Mouse (Mus musculus) heart, embryonic 15.5 days (tissue): ENCODE measurements around the gene Macrod1. TPM values are rescaled to one million over a fixed set of nuclear protein-coding genes. Genes with fewer than 3 reads are reported as not detected.
A peak's percentile ranks its signal among the peaks of the same experiment; 100 is the strongest.

Source experiments
- ATAC-seq: fragments of 200-750 bp; cut with Nextera tagmentation; replicated peaks from 2 replicates; pipeline ENCODE4 v1.8.0; 2017; ENCODE audit warnings: low read depth, moderate TSS enrichment; ENCODE audit not compliant: insufficient number of reproducible peaks, insufficient read depth, low FRiP score
- H3K27ac ChIP-seq: fragments of 300-500 bp; sonication (generic); 2 replicates; pipeline ENCODE4 v1.5.1; 2015; ENCODE audit warnings: mild to moderate bottlenecking, inconsistent platforms
- H3K27me3 ChIP-seq: fragments of 300-500 bp; sonication (generic); 2 replicates; pipeline ENCODE4 v1.6.1; 2015; ENCODE audit warnings: inconsistent platforms
- H3K36me3 ChIP-seq: fragments of 300-500 bp; sonication (generic); 2 replicates; pipeline ENCODE4 v1.6.1; 2015; ENCODE audit warnings: mild to moderate bottlenecking, inconsistent platforms
- H3K4me1 ChIP-seq: fragments of 300-500 bp; sonication (generic); replicated peaks from 2 replicates; pipeline ENCODE4 v1.6.1; 2015; ENCODE audit warnings: inconsistent platforms
- H3K4me2 ChIP-seq: fragments of 300-500 bp; sonication (generic); 2 replicates; pipeline ENCODE4 v1.6.1; 2015; ENCODE audit warnings: inconsistent platforms, mild to moderate bottlenecking, moderate library complexity
- H3K4me3 ChIP-seq: fragments of 300-500 bp; sonication (generic); 2 replicates; pipeline ENCODE4 v1.5.1; 2015; ENCODE audit warnings: mild to moderate bottlenecking, inconsistent platforms
- H3K9ac ChIP-seq: fragments of 300-500 bp; sonication (generic); 2 replicates; pipeline ENCODE4 v1.6.1; 2015; ENCODE audit warnings: mild to moderate bottlenecking, inconsistent platforms
- H3K9me3 ChIP-seq: fragments of 300-500 bp; sonication (generic); replicated peaks from 2 replicates; pipeline ENCODE4 v1.6.1; 2016; ENCODE audit warnings: inconsistent platforms
- WGBS: fragments of 180-500 bp; shearing (Covaris S2); methylation state at CpG from one replicate; pipeline ENCODE4 v1.1.7; 2015; ENCODE audit warnings: mixed read lengths; 5-methylcytosine and 5-hydroxymethylcytosine counted together
- polyA plus RNA-seq: library from polyadenylated mRNA; unstranded; fragments of >200 nt; fragmentation: Nextera tagmentation; extraction: Ambion mirVana; gene quantifications from 2 replicates; pipeline ENCODE4 v1.2.1, GENCODE M21; 2015

Gene Macrod1
- polyA plus RNA-seq, 1 experiment from 2014 or later: 57.6 TPM

DNA sequence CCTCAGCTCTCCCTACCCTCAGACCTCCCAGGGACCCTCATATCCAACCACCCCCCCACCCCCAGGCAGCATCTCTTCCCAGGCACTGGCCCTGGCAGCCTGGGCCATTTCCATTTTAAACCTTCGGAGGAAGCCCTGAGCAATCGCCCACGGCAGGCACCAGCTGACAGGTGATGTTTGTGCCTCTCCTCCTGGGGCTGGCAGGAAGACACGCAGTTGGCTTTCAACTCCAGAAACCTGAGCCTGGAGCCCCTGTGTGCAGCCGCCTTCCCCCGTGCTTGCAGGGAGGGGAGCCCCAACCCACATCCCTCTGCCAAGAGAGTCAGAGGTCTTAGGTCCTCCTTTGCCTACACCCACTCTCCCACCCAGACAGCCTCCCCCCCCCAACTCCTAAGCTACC lies 107.6 kb downstream of the Macrod1 start:
- ATAC-seq: no peak
- WGBS: 21% methylated on average over 6 of the region's 6 CpGs
- Histone ChIP-seq H3K4me3 (peak overlapping the region; percentile 73), H3K27me3 (peaks cover 66% of the 10 kb centered on the region), H3K36me3 (no peaks in the 10 kb centered on the region), H3K9ac (0 out of 2 replicates have a peak overlapping the region, but pooled peaks have one; percentile 60), H3K27ac (no peak overlapping the region), H3K9me3 (no peaks in the 10 kb centered on the region), H3K4me1 (peaks cover 37% of the 10 kb centered on the region), H3K4me2 (peak overlapping the region; percentile 100)

DNA sequence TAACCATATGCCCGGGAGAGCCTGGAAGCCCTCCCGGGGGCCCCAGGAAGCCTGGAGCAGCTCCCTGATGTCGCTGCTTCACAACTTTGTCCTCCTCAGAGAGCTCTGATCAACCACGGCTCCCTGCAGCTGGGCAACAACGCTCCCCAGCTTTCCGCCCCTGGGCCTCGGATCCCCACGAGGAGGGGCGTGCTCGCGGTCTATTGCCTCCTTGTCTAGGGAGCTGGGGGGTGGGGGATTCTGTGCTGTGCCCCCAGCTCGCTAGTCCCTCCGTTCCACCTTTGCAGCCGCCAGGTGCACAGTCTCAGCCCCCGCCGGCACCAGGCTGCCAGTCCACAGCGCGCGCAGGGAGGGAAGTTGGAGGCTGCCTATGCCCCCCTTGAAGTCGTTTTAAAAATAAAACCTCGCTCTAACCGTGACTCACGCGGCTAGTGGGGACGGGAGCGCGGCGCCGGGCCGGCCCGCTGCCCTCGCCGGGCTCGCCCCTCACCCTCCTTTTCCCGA lies 108.3 kb downstream of the Macrod1 start:
- Histone ChIP-seq H3K4me2 (peak overlapping the region; percentile 100), H3K36me3 (no peaks in the 10 kb centered on the region), H3K4me3 (peak overlapping the region; percentile 73), H3K9ac (peak overlapping the region; percentile 60), H3K27me3 (peaks cover 61% of the 10 kb centered on the region), H3K9me3 (no peaks in the 10 kb centered on the region), H3K27ac (no peak overlapping the region), H3K4me1 (peaks cover 37% of the 10 kb centered on the region)
- 0 out of 2 replicates have a peak, but pooled peaks have one; percentile 28 for ATAC-seq
- under 1% methylated on average over 35 of the region's 35 CpGs for WGBS

- WGBS: 1% methylated on average over 70 of the region's 105 CpGs
- Histone ChIP-seq H3K27ac (no peak overlapping the region), H3K4me1 (peaks cover 30% of the 10 kb centered on the region), H3K4me2 (peak overlapping the region; percentile 100), H3K36me3 (no peaks in the 10 kb centered on the region), H3K27me3 (peaks cover 61% of the 10 kb centered on the region), H3K9me3 (no peaks in the 10 kb centered on the region), H3K4me3 (peak overlapping the region; percentile 73), H3K9ac (peak overlapping the region; percentile 60)
- no peak for ATAC-seq
Observed at GRCm38 (mm10) chr19:7165509-7166199, 109.0 kb downstream of the Macrod1 start.

- Histone ChIP-seq H3K4me2 (peak overlapping the region; percentile 100), H3K4me1 (peaks cover 28% of the 10 kb centered on the region), H3K9ac (peak overlapping the region; percentile 60), H3K9me3 (no peaks in the 10 kb centered on the region), H3K36me3 (no peaks in the 10 kb centered on the region), H3K4me3 (peak overlapping the region; percentile 73), H3K27me3 (peaks cover 61% of the 10 kb centered on the region), H3K27ac (no peak overlapping the region)
- no peak for ATAC-seq
- 6% methylated on average over 9 of the region's 15 CpGs for WGBS
Observed at GRCm38 (mm10) chr19:7166200-7166711, 109.6 kb downstream of the Macrod1 start.

GRCm38 (mm10) chr19:7166767-7167166 lies 110.2 kb downstream of the Macrod1 start:
- WGBS: 21% methylated on average over 6 of the region's 6 CpGs
- Histone ChIP-seq H3K27ac (no peak overlapping the region), H3K4me1 (peaks cover 33% of the 10 kb centered on the region), H3K4me3 (no peak overlapping the region), H3K9me3 (no peaks in the 10 kb centered on the region), H3K9ac (no peak overlapping the region), H3K4me2 (peak overlapping the region; percentile 100; the same call in 1 of the 2 replicates), H3K36me3 (no peaks in the 10 kb centered on the region), H3K27me3 (peaks cover 61% of the 10 kb centered on the region)
- no peak for ATAC-seq

DNA sequence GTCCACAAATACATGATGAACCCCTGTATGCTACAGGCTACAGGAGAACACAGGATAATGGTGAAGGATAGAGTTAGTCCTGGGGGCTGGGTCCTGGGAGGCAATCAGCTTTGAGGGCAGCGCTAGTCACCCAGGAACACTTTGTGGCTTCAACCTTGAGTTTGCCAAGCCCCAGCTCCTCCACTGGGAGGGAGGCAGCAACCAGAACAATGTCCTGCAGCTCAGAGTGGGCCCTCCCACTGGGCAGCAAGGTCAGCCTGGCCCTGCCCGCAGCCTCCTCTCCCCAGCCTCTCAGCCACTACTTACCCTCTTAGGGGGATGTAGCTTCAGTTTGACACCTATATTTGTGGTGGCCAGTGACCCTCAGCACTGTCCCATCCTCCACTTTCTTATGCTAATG lies 111.8 kb downstream of the Macrod1 start:
- no peaks in the 10 kb centered on the region for H3K9me3 ChIP-seq
- no peak overlapping the region for H3K27ac ChIP-seq
- H3K4me2 ChIP-seq: no peak overlapping the region
- H3K4me1 ChIP-seq: peaks cover 42% of the 10 kb centered on the region
- no peak for ATAC-seq
- peaks cover 52% of the 10 kb centered on the region for H3K27me3 ChIP-seq
- no peaks in the 10 kb centered on the region for H3K36me3 ChIP-seq
- 53% methylated on average over 2 of the region's 2 CpGs for WGBS
- no peak overlapping the region for H3K9ac ChIP-seq
- no peak overlapping the region for H3K4me3 ChIP-seq

DNA sequence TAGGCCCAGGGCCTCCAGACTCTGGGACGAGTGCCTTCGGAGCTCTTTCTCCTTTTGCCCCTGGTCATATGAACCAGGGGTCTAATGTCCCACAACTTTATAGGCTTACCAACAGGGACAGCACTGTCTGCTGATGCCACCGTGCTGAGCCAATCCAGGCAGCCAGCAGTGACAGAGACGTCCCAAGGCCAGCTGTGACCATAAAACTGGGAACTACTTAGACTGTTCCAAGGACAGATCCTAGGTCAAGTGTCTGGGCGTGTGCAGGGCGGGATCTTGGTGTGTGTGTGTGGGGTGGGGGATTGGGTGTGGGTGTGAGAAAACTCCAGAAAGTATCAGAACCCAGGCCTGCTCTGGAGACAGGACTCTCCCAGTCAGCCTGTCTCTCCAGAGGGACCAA lies 114.3 kb downstream of the Macrod1 start:
- Histone ChIP-seq H3K27me3 (peaks cover 29% of the 10 kb centered on the region), H3K9ac (0 out of 2 replicates have a peak overlapping the region, but pooled peaks have one; percentile 4), H3K27ac (no peak overlapping the region), H3K4me2 (no peak overlapping the region), H3K4me1 (peaks cover 24% of the 10 kb centered on the region), H3K36me3 (no peaks in the 10 kb centered on the region), H3K9me3 (no peaks in the 10 kb centered on the region), H3K4me3 (no peak overlapping the region)
- 78% methylated on average over 6 of the region's 6 CpGs for WGBS
- no peak for ATAC-seq

GRCm38 (mm10) chr19:7171447-7171846 lies 114.8 kb downstream of the Macrod1 start:
- H3K9ac ChIP-seq: no peak overlapping the region
- no peak for ATAC-seq
- H3K27me3 ChIP-seq: peaks cover 29% of the 10 kb centered on the region
- no peaks in the 10 kb centered on the region for H3K36me3 ChIP-seq
- H3K4me1 ChIP-seq: peaks cover 24% of the 10 kb centered on the region
- WGBS: 22% methylated on average over 8 of the region's 8 CpGs
- H3K9me3 ChIP-seq: no peaks in the 10 kb centered on the region
- H3K4me3 ChIP-seq: no peak overlapping the region
- no peak overlapping the region for H3K27ac ChIP-seq
- no peak overlapping the region for H3K4me2 ChIP-seq

- Histone ChIP-seq H3K27me3 (peaks cover 24% of the 10 kb centered on the region), H3K4me2 (no peak overlapping the region), H3K9me3 (no peaks in the 10 kb centered on the region), H3K4me3 (no peak overlapping the region), H3K27ac (no peak overlapping the region), H3K4me1 (peaks cover 23% of the 10 kb centered on the region), H3K9ac (no peak overlapping the region), H3K36me3 (no peaks in the 10 kb centered on the region)
- WGBS: 18% methylated on average over 13 of the region's 13 CpGs
- peak; percentile 66 for ATAC-seq
Observed at GRCm38 (mm10) chr19:7172051-7172866, 115.6 kb downstream of the Macrod1 start.

GRCm38 (mm10) chr19:7176041-7176696 lies 119.6 kb downstream of the Macrod1 start:
- H3K4me1 ChIP-seq: peaks cover 39% of the 10 kb centered on the region
- WGBS: 16% methylated on average over 11 of the region's 11 CpGs
- H3K4me2 ChIP-seq: no peak overlapping the region
- no peak overlapping the region for H3K9ac ChIP-seq
- no peak overlapping the region for H3K27ac ChIP-seq
- no peaks in the 10 kb centered on the region for H3K36me3 ChIP-seq
- H3K27me3 ChIP-seq: peaks cover 13% of the 10 kb centered on the region; the same call in 1 of the 2 replicates
- no peak overlapping the region for H3K4me3 ChIP-seq
- ATAC-seq: no peak
- H3K9me3 ChIP-seq: no peaks in the 10 kb centered on the region
